Mouse (Mus musculus): Measurements from ENCODE around the gene Magea8. TPM values are rescaled to one million over a fixed set of nuclear protein-coding genes. Genes with fewer than 3 reads are reported as not detected.
"Not testable (repeated sequence)": the region's sequence is repeated elsewhere in the genome, so short reads cannot be mapped to it uniquely, and the experiment has no call there.

The Magea8 gene
- polyA plus RNA-seq (2014; fragmentation: Nextera tagmentation; extraction: Ambion mirVana) = not detected in 2 replicates

- not testable (repeated sequence) for H3K27ac ChIP-seq (ENCODE audit: low read depth, low read length); H3K4me2 ChIP-seq (ENCODE audit: low read depth, low read length, severe bottlenecking); DNase-seq (ENCODE audit: low spot score); H3K9ac ChIP-seq (ENCODE audit: low read length); H3K4me3 ChIP-seq (ENCODE audit: low read depth, low read length); H3K27me3 ChIP-seq (ENCODE audit: control insufficient read depth, insufficient read depth, low read length); ATAC-seq (replicated peaks; ENCODE audit: low FRiP score); H3K4me1 ChIP-seq (replicated peaks; ENCODE audit: control insufficient read depth, insufficient read depth, low read length); H3K36me3 ChIP-seq (ENCODE audit: control insufficient read depth, insufficient read depth, low read length); H3K9me3 ChIP-seq (ENCODE audit: control insufficient read depth, low read length)
- 94% methylated on average over 10 of the region's 11 CpGs for WGBS
These were observed at the start of gene Magea8 for GRCm38 (mm10) chrX:154995750-154996149. Gene Magea8 (minus strand): TSS chrX:154995850.

DNA sequence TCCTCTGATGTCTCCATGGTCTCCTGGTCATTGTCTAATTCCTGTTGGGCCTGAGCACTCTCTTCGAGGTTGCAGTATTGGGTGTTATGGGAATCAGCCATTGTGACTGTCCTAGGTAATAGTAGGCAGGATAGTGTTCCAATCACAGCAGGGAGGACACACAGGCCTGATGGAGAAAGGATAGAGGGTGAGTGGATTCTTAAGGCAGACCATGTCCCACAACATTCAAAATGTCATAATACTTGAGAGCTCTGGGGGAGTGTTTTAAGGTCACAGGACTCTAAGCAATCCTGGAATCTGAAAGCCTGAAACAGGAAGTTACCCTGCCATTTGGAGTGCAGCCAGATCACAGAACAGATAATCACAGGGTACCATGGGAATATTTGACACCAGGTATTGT, 46.2 kb downstream of the Magea8 start, which contains the start of gene Magea3:
TSS of gene Magea3 (minus strand) at position 101 of the 400 bp plus-strand sequence.
- WGBS = 50% methylated on average over 1 of the region's 1 CpGs
- DNase-seq (ENCODE audit: low spot score) = not testable (repeated sequence)

DNA sequence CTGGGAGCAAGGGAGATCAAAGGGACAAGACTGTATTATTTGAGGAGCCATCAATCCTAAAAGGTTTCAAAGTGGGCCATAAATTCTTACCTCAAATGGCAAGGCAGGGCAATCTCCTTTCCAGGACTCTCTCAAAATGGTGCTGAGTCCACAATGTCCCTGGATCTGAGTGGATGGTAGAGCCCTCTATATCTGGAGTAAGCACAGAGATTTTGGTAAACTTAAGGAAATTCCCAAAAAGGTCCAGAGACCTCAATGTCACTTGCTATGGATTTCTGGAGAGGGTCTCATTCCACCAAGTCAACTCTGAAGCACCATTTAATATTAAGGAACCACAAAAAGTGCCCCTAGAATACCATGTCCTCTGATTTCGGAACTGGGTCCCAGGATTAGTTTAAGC, 59.8 kb downstream of the Magea8 start, which contains the start of gene Magea6:
TSS of gene Magea6 (minus strand) at position 101 of the 400 bp plus-strand sequence.
- H3K27me3 ChIP-seq (ENCODE audit: control insufficient read depth, insufficient read depth, low read length); H3K36me3 ChIP-seq (ENCODE audit: control insufficient read depth, insufficient read depth, low read length); ATAC-seq (replicated peaks; ENCODE audit: low FRiP score); H3K27ac ChIP-seq (ENCODE audit: low read depth, low read length); H3K9me3 ChIP-seq (ENCODE audit: control insufficient read depth, low read length); DNase-seq (ENCODE audit: low spot score); H3K4me3 ChIP-seq (ENCODE audit: low read depth, low read length); H3K9ac ChIP-seq (ENCODE audit: low read length); H3K4me2 ChIP-seq (ENCODE audit: low read depth, low read length, severe bottlenecking); H3K4me1 ChIP-seq (replicated peaks; ENCODE audit: control insufficient read depth, insufficient read depth, low read length): not testable (repeated sequence)
- 63% methylated on average over 1 of the region's 1 CpGs for WGBS

More for the DNA sequence above, 46.2 kb downstream of the Magea8 start, which contains the start of gene Magea3:
- H3K27me3 ChIP-seq (ENCODE audit: control insufficient read depth, insufficient read depth, low read length); H3K27ac ChIP-seq (ENCODE audit: low read depth, low read length); H3K4me3 ChIP-seq (ENCODE audit: low read depth, low read length); ATAC-seq (replicated peaks; ENCODE audit: low FRiP score); H3K4me2 ChIP-seq (ENCODE audit: low read depth, low read length, severe bottlenecking); H3K4me1 ChIP-seq (replicated peaks; ENCODE audit: control insufficient read depth, insufficient read depth, low read length); H3K9ac ChIP-seq (ENCODE audit: low read length); H3K36me3 ChIP-seq (ENCODE audit: control insufficient read depth, insufficient read depth, low read length); H3K9me3 ChIP-seq (ENCODE audit: control insufficient read depth, low read length): not testable (repeated sequence)

Other genes starting within 250 kb of the Magea8 start
- not detected in 2 replicates for gene Cldn34b1, start 105.6 kb downstream of the Magea8 start, polyA plus RNA-seq (2014; fragmentation: Nextera tagmentation; extraction: Ambion mirVana)
- gene Magea6, start 59.9 kb downstream of the Magea8 start, polyA plus RNA-seq (2014; fragmentation: Nextera tagmentation; extraction: Ambion mirVana) = not detected in 2 replicates
- not detected in 2 replicates for gene Magea3, start 46.3 kb downstream of the Magea8 start, polyA plus RNA-seq (2014; fragmentation: Nextera tagmentation; extraction: Ambion mirVana)
- not detected in 2 replicates for gene Magea5, start 67.3 kb upstream of the Magea8 start, polyA plus RNA-seq (2014; fragmentation: Nextera tagmentation; extraction: Ambion mirVana)
- gene Magea1, start 93.9 kb upstream of the Magea8 start, polyA plus RNA-seq (2014; fragmentation: Nextera tagmentation; extraction: Ambion mirVana) = not detected in 2 replicates
- not detected in 2 replicates for gene Magea2, start 97.8 kb upstream of the Magea8 start, polyA plus RNA-seq (2014; fragmentation: Nextera tagmentation; extraction: Ambion mirVana)
- gene Cldn34b2, start 132.6 kb upstream of the Magea8 start, polyA plus RNA-seq (2014; fragmentation: Nextera tagmentation; extraction: Ambion mirVana) = not detected in 2 replicates
- gene Sat1, start 220.6 kb upstream of the Magea8 start, polyA plus RNA-seq (2014; fragmentation: Nextera tagmentation; extraction: Ambion mirVana) = 64.3 and 65.1 TPM in 2 replicates

Data from forebrain, embryonic 11.5 days (tissue).